Mouse (Mus musculus): ENCODE data around the gene 4930469K13Rik. TPM values are rescaled to one million over a fixed set of nuclear protein-coding genes. Genes with fewer than 3 reads are reported as not detected.

Gene 4930469K13Rik
- polyA plus RNA-seq, 1 experiment from 2014 or later, result 0.91 TPM

DNA sequence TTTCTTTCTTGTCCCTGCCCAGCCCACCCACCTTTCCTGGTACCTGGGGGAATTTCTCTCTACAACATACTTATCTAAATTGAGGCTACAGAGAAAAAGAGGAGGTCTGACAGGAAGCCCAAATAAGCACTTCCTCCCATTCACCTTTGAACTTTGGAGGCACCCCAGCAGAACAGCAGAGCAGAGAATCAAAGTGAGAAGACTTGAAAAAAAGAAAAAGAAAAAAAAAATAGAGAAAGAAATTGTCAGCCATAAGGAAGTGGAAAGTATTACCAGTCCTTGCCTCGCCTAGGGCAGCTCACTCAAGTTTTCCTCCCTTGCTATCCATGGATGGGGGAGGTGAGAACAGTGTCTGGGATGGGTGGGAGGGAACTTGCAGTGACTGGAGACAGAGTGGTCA lies 55.5 kb downstream of the 4930469K13Rik start:
- no peaks in the 10 kb centered on the region for H3K27me3 ChIP-seq (ENCODE audit: control insufficient read depth, insufficient read depth, low read length)
- no peak for ATAC-seq (ENCODE audit: insufficient number of reproducible peaks, insufficient read depth, low FRiP score, low read depth)
- H3K4me1 ChIP-seq (ENCODE audit: control insufficient read depth, insufficient read depth, low read length), result no peaks in the 10 kb centered on the region
- WGBS, result 60% methylated on average over 1 of the region's 1 CpGs
- H3K4me3 ChIP-seq (ENCODE audit: low read depth, low read length), result no peak overlapping the region
- no peaks in the 10 kb centered on the region for H3K9me3 ChIP-seq (ENCODE audit: control insufficient read depth, low read depth, low read length)
- H3K27ac ChIP-seq (ENCODE audit: low read length), result no peak overlapping the region
- H3K4me2 ChIP-seq (replicated peaks; ENCODE audit: low read depth, low read length), result no peak overlapping the region
- no peak overlapping the region for H3K9ac ChIP-seq (replicated peaks; ENCODE audit: low read depth, low read length)
- no peaks in the 10 kb centered on the region for H3K36me3 ChIP-seq (ENCODE audit: control insufficient read depth, insufficient read depth, low read length)

DNA sequence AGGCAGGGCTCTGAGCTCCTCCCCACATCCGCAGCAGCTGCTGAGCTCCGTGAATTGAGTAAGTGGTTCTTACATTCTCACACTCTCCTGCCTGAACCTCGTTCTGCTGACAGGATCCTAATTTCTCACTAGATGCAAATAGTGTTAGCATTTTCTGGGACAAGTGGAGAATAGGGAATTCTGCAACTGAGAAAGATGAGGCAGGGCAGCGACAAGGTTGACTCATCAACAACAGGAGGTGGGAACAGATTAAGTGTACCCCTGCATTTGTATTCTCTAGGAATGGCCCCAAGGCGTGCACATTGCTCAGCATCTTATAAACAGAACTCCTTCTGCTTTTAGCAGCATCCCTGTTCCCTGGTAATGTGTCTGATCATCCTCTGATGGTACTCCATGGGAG lies 58.3 kb downstream of the 4930469K13Rik start:
- Histone ChIP-seq H3K27ac (ENCODE audit: low read length) (no peak overlapping the region), H3K4me2 (replicated peaks; ENCODE audit: low read depth, low read length) (no peak overlapping the region), H3K27me3 (ENCODE audit: control insufficient read depth, insufficient read depth, low read length) (no peaks in the 10 kb centered on the region), H3K4me3 (ENCODE audit: low read depth, low read length) (no peak overlapping the region), H3K9me3 (ENCODE audit: control insufficient read depth, low read depth, low read length) (no peaks in the 10 kb centered on the region), H3K4me1 (ENCODE audit: control insufficient read depth, insufficient read depth, low read length) (no peaks in the 10 kb centered on the region), H3K9ac (replicated peaks; ENCODE audit: low read depth, low read length) (no peak overlapping the region), H3K36me3 (ENCODE audit: control insufficient read depth, insufficient read depth, low read length) (no peaks in the 10 kb centered on the region)
- 78% methylated on average over 5 of the region's 5 CpGs for WGBS
- no peak for ATAC-seq (ENCODE audit: insufficient number of reproducible peaks, insufficient read depth, low FRiP score, low read depth)

DNA sequence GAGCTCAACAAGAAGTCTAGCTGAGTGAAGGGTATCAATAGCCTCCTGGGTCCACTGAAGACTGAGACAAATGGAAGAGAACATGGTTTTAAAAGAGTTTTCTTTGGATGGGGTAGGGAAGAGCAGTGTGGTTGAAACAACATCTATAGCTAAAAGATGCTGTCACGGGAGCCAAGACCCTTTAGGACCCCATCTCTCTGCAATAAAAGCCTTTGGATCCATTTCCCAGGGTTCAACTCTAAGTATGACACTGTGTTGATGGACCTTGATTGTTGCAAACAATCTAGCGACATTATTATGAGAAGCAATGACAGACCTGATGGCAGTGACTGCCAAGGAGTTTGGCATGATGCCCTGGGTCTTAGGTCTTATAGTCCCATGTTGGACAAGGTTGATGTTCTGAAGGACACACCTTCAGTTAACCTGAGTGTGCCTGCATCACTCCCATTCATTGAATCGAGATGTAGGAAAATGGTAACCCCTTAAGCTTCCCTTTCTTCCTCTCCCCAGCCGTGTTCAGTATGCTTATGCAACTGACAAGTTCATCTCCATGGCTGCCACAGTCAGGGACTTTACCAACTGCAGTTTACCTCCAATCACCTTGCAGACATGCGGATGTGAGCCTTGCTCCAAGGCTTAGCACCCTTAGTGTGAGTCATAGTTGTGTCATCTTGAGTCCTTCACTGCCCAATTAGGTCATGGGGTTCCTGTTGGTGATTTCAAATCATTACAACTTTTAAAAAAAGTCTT lies 62.3 kb downstream of the 4930469K13Rik start:
- no peak for ATAC-seq (ENCODE audit: insufficient number of reproducible peaks, insufficient read depth, low FRiP score, low read depth)
- no peaks in the 10 kb centered on the region for H3K9me3 ChIP-seq (ENCODE audit: control insufficient read depth, low read depth, low read length)
- no peaks in the 10 kb centered on the region for H3K36me3 ChIP-seq (ENCODE audit: control insufficient read depth, insufficient read depth, low read length)
- no peak overlapping the region for H3K4me3 ChIP-seq (ENCODE audit: low read depth, low read length)
- no peaks in the 10 kb centered on the region for H3K4me1 ChIP-seq (ENCODE audit: control insufficient read depth, insufficient read depth, low read length)
- no peak overlapping the region for H3K27ac ChIP-seq (ENCODE audit: low read length)
- H3K27me3 ChIP-seq (ENCODE audit: control insufficient read depth, insufficient read depth, low read length), result no peaks in the 10 kb centered on the region
- H3K9ac ChIP-seq (replicated peaks; ENCODE audit: low read depth, low read length), result no peak overlapping the region
- no peak overlapping the region for H3K4me2 ChIP-seq (replicated peaks; ENCODE audit: low read depth, low read length)
- 84% methylated on average over 5 of the region's 5 CpGs for WGBS

DNA sequence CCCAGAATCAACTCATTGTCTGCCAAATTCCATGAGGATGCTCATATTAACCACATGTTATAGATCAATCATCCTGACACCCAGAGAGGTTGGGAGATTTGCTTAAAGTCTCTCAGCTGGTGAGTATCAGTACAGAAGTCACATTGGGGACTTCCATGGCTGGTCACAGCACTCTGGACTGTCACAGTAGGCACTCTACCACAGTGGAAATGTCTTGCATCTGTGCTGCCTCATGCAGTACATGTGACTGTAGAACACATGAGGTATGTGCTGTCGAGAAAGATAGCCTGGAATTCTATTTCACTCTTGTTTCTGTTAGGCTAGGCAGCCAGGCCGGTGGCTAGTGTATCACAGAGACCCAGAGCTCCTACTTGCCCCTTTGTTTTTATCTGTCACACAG lies 63.6 kb downstream of the 4930469K13Rik start:
- Histone ChIP-seq H3K36me3 (ENCODE audit: control insufficient read depth, insufficient read depth, low read length) (no peaks in the 10 kb centered on the region), H3K4me3 (ENCODE audit: low read depth, low read length) (no peak overlapping the region), H3K4me1 (ENCODE audit: control insufficient read depth, insufficient read depth, low read length) (no peaks in the 10 kb centered on the region), H3K9me3 (ENCODE audit: control insufficient read depth, low read depth, low read length) (no peaks in the 10 kb centered on the region), H3K4me2 (replicated peaks; ENCODE audit: low read depth, low read length) (no peak overlapping the region), H3K9ac (replicated peaks; ENCODE audit: low read depth, low read length) (no peak overlapping the region), H3K27ac (ENCODE audit: low read length) (no peak overlapping the region), H3K27me3 (ENCODE audit: control insufficient read depth, insufficient read depth, low read length) (no peaks in the 10 kb centered on the region)
- ATAC-seq (ENCODE audit: insufficient number of reproducible peaks, insufficient read depth, low FRiP score, low read depth), result no peak
- 81% methylated on average over 2 of the region's 2 CpGs for WGBS

DNA sequence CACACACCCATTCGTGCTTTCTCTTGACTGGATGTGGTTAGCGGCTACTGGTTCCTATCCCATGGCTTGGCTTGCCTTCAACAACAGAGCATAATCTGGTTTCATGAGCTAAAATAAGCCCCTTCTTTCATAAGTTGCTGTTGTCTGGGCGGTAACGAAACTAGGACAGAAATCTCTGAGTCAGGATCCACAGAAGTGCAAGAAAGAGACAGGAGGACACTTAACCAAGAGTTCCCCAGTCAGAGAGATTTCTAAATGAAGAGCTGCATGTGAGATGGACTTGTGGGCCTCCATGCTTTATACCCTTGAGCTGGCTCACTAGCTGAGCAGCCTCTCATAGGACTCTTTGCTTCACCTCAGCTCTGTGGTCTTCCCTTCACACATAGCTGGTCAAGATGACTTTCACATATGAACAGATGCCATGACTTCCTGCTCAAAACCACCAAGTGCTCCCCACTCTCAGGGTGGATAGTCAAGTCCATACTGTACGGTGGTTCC lies 64.3 kb downstream of the 4930469K13Rik start:
- no peak for ATAC-seq (ENCODE audit: insufficient number of reproducible peaks, insufficient read depth, low FRiP score, low read depth)
- no peaks in the 10 kb centered on the region for H3K4me1 ChIP-seq (ENCODE audit: control insufficient read depth, insufficient read depth, low read length)
- WGBS, result 87% methylated on average over 5 of the region's 5 CpGs
- no peaks in the 10 kb centered on the region for H3K27me3 ChIP-seq (ENCODE audit: control insufficient read depth, insufficient read depth, low read length)
- no peaks in the 10 kb centered on the region for H3K36me3 ChIP-seq (ENCODE audit: control insufficient read depth, insufficient read depth, low read length)
- H3K4me2 ChIP-seq (replicated peaks; ENCODE audit: low read depth, low read length), result no peak overlapping the region
- no peaks in the 10 kb centered on the region for H3K9me3 ChIP-seq (ENCODE audit: control insufficient read depth, low read depth, low read length)
- H3K4me3 ChIP-seq (ENCODE audit: low read depth, low read length), result no peak overlapping the region
- H3K9ac ChIP-seq (replicated peaks; ENCODE audit: low read depth, low read length), result no peak overlapping the region
- H3K27ac ChIP-seq (ENCODE audit: low read length), result no peak overlapping the region

DNA sequence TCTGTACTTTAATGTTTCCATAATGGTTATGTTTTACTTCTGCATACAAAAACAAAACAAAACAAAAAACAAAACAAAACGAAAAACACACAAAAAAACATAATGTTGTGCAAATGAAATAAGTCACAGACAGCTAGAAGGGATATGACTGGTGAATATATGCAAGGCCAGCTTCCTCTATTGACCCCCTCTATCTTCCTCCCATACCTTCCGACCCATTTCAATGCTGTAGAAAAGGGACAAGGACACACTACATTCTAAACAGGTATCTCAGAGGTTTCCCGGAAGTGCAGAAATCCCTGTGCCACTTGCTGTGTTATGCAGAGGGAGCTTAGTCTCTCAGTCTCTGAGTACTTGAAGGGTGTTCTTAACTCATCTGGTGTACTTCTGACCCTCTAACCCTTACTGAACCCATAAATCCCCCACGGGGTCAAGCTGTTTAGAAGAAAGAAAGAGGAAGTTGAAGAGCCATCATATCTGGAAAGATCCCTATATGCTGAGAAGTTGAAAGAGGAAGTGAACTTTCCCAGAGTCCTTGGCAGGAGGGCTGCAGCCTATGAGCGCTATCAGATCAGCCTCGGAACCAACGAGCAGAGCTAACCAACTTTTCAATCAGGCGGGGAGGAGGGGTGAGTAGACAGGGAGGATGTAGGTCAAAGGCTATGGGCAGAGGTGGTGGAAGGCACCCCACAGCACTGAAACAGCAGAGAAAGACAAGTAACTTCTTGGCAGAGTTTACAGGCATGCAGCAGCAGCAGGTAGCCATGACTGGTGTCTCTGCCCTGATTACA lies 67.1 kb downstream of the 4930469K13Rik start:
- WGBS, result 45% methylated on average over 8 of the region's 8 CpGs
- Histone ChIP-seq H3K9ac (replicated peaks; ENCODE audit: low read depth, low read length) (no peak overlapping the region), H3K9me3 (ENCODE audit: control insufficient read depth, low read depth, low read length) (no peaks in the 10 kb centered on the region), H3K27ac (ENCODE audit: low read length) (no peak overlapping the region), H3K36me3 (ENCODE audit: control insufficient read depth, insufficient read depth, low read length) (no peaks in the 10 kb centered on the region), H3K4me1 (ENCODE audit: control insufficient read depth, insufficient read depth, low read length) (no peaks in the 10 kb centered on the region), H3K27me3 (ENCODE audit: control insufficient read depth, insufficient read depth, low read length) (no peaks in the 10 kb centered on the region), H3K4me3 (ENCODE audit: low read depth, low read length) (no peak overlapping the region), H3K4me2 (replicated peaks; ENCODE audit: low read depth, low read length) (no peak overlapping the region)
- no peak for ATAC-seq (ENCODE audit: insufficient number of reproducible peaks, insufficient read depth, low FRiP score, low read depth)

DNA sequence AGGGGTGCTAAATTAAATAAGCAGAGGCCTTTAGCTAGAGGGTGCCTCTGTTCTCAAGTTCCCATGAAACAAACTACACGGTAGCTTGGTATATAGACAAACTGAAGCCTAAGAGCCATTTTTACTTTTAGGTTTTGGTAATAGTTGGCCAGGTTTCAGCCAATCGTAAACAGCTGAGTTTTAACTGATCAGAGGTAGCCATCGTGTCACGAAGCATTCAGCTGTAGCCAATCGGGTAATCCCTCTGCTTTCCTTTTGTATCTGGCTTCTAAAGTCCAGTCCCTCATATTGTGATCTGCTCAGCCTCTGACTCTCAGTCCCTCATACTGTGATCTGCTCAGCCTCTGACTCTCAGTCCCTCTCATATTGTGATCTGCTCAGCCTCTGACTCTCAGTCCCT lies 68.7 kb downstream of the 4930469K13Rik start:
- Histone ChIP-seq H3K36me3 (ENCODE audit: control insufficient read depth, insufficient read depth, low read length) (no peaks in the 10 kb centered on the region), H3K4me3 (ENCODE audit: low read depth, low read length) (no peak overlapping the region), H3K9ac (replicated peaks; ENCODE audit: low read depth, low read length) (no peak overlapping the region), H3K9me3 (ENCODE audit: control insufficient read depth, low read depth, low read length) (no peaks in the 10 kb centered on the region), H3K27me3 (ENCODE audit: control insufficient read depth, insufficient read depth, low read length) (no peaks in the 10 kb centered on the region), H3K27ac (ENCODE audit: low read length) (no peak overlapping the region), H3K4me1 (ENCODE audit: control insufficient read depth, insufficient read depth, low read length) (no peaks in the 10 kb centered on the region), H3K4me2 (replicated peaks; ENCODE audit: low read depth, low read length) (no peak overlapping the region)
- no peak for ATAC-seq (ENCODE audit: insufficient number of reproducible peaks, insufficient read depth, low FRiP score, low read depth)
- 62% methylated on average over 5 of the region's 5 CpGs for WGBS

DNA sequence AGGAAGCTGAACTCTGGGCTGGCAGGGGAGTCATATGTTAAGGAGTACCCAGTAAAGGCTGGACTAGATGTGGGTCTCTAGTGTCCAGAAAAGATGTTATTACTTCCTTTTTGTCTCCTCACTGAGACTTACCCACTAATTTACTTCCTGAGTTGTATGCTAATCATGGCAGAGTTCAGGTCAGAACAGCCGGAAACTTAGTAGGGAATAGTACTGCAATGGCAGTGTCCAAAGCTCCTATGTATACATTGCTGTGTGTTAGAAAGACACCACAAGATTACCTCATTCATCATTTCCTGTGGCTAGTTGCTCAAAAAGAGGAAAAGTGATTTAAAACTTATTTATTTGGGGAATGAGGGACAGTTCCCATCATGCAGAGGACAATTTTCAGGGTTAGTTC lies 73.3 kb downstream of the 4930469K13Rik start:
- ATAC-seq (ENCODE audit: insufficient number of reproducible peaks, insufficient read depth, low FRiP score, low read depth), result no peak
- Histone ChIP-seq H3K4me3 (ENCODE audit: low read depth, low read length) (no peak overlapping the region), H3K27me3 (ENCODE audit: control insufficient read depth, insufficient read depth, low read length) (no peaks in the 10 kb centered on the region), H3K9ac (replicated peaks; ENCODE audit: low read depth, low read length) (no peak overlapping the region), H3K4me2 (replicated peaks; ENCODE audit: low read depth, low read length) (no peak overlapping the region), H3K36me3 (ENCODE audit: control insufficient read depth, insufficient read depth, low read length) (no peaks in the 10 kb centered on the region), H3K27ac (ENCODE audit: low read length) (no peak overlapping the region), H3K4me1 (ENCODE audit: control insufficient read depth, insufficient read depth, low read length) (no peaks in the 10 kb centered on the region), H3K9me3 (ENCODE audit: control insufficient read depth, low read depth, low read length) (no peaks in the 10 kb centered on the region)
- 74% methylated on average over 1 of the region's 1 CpGs for WGBS

Data from stomach, embryonic 14.5 days (tissue).